Mouse (Mus musculus) lung, embryonic 15.5 days (tissue): ENCODE measurements around the gene Rtn4rl2. TPM values are rescaled to one million over a fixed set of nuclear protein-coding genes. Genes with fewer than 3 reads are reported as not detected.

ENCODE experiments used
- ATAC-seq: fragments of 200-750 bp; cut with Nextera tagmentation; 2 replicates; pipeline ENCODE4 v1.8.0; 2017; ENCODE audit warnings: moderate number of reproducible peaks, borderline replicate concordance; ENCODE audit not compliant: low FRiP score, low TSS enrichment; ENCODE audit errors: extremely low read depth
- H3K27ac ChIP-seq: fragments of 300-500 bp; sonication (generic); 2 replicates; pipeline ENCODE4 v1.5.1; 2015; ENCODE audit warnings: moderate library complexity, mild to moderate bottlenecking, inconsistent platforms
- H3K27me3 ChIP-seq: fragments of 300-500 bp; sonication (generic); 2 replicates; pipeline ENCODE4 v1.6.1; 2015; ENCODE audit warnings: inconsistent platforms
- H3K36me3 ChIP-seq: fragments of 300-500 bp; sonication (generic); 2 replicates; pipeline ENCODE4 v1.6.1; 2015; ENCODE audit warnings: inconsistent platforms
- H3K4me1 ChIP-seq: fragments of 300-500 bp; sonication (generic); 2 replicates; pipeline ENCODE4 v1.6.1; 2015; ENCODE audit warnings: inconsistent platforms
- H3K4me2 ChIP-seq: fragments of 300-500 bp; sonication (generic); 2 replicates; pipeline ENCODE4 v1.6.1; 2015; ENCODE audit warnings: inconsistent platforms, mild to moderate bottlenecking, moderate library complexity
- H3K4me3 ChIP-seq: fragments of 300-500 bp; sonication (generic); 2 replicates; pipeline ENCODE4 v1.5.1; 2015; ENCODE audit warnings: mild to moderate bottlenecking, inconsistent platforms
- H3K9ac ChIP-seq: fragments of 300-500 bp; sonication (generic); 2 replicates; pipeline ENCODE4 v1.6.1; 2015; ENCODE audit warnings: inconsistent platforms
- H3K9me3 ChIP-seq: fragments of 300-500 bp; sonication (generic); 2 replicates; pipeline ENCODE4 v1.6.1; 2016; ENCODE audit warnings: inconsistent platforms
- WGBS: fragments of 180-500 bp; shearing (Covaris S2); methylation state at CpG from one replicate; pipeline ENCODE4 v1.1.7; 2015; 5-methylcytosine and 5-hydroxymethylcytosine counted together
- polyA plus RNA-seq: library from polyadenylated mRNA; unstranded; fragments of >200 nt; fragmentation: Nextera tagmentation; extraction: Ambion mirVana; gene quantifications from 2 replicates; pipeline ENCODE4 v1.2.1, GENCODE M21; 2015

Gene Rtn4rl2
- polyA plus RNA-seq, 1 experiment from 2014 or later, result 0.79 TPM

GRCm38 (mm10) chr2:84883530-84883929 lies 3.0 kb downstream of the Rtn4rl2 start:
- 6% methylated on average over 11 of the region's 11 CpGs for WGBS

DNA sequence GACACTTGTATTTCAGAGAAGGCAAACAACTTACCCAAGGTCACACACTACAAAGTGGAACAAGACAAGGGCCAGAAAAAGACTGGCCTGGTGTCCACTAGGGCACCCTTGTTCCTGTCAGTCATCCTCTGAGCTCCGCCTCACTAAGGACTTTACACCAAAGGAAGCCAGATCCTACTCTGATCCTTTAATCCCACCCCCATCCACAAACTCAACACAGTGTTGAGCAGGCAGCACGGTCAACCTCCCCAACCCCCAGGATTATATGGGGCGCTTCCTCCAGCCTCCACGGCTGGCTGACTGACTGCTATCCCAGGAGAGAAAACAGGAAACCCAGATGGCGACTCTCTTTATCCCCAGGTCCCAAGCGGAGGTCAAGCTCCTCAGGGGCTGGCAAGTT lies 3.4 kb downstream of the Rtn4rl2 start:
- Histone ChIP-seq H3K4me2 (peak overlapping the region; percentile 36; the same call in 1 of the 2 replicates), H3K4me1 (peaks cover 40% of the 10 kb centered on the region), H3K9me3 (no peaks in the 10 kb centered on the region), H3K27ac (no peak overlapping the region), H3K27me3 (peaks cover 79% of the 10 kb centered on the region), H3K36me3 (no peaks in the 10 kb centered on the region), H3K4me3 (0 out of 2 replicates have a peak overlapping the region, but pooled peaks have one; percentile 9), H3K9ac (no peak overlapping the region)
- no peak for ATAC-seq
- WGBS, result 5% methylated on average over 6 of the region's 6 CpGs

More at GRCm38 (mm10) chr2:84883530-84883929, 3.0 kb downstream of the Rtn4rl2 start:
- H3K27me3 ChIP-seq, result peaks cover 82% of the 10 kb centered on the region
- ATAC-seq, result no peak
- H3K4me2 ChIP-seq, result no peak overlapping the region
- H3K4me1 ChIP-seq, result peaks cover 42% of the 10 kb centered on the region
- no peak overlapping the region for H3K9ac ChIP-seq
- no peaks in the 10 kb centered on the region for H3K9me3 ChIP-seq
- H3K36me3 ChIP-seq, result no peaks in the 10 kb centered on the region
- H3K27ac ChIP-seq, result no peak overlapping the region
- H3K4me3 ChIP-seq, result no peak overlapping the region

GRCm38 (mm10) chr2:84882606-84883005 lies 3.9 kb downstream of the Rtn4rl2 start:
- H3K4me1 ChIP-seq, result peaks cover 35% of the 10 kb centered on the region
- peak; percentile 27; the same call in 1 of the 2 replicates for ATAC-seq
- peak overlapping the region; percentile 36 for H3K4me2 ChIP-seq
- H3K27me3 ChIP-seq, result peaks cover 75% of the 10 kb centered on the region
- 0 out of 2 replicates have a peak overlapping the region, but pooled peaks have one; percentile 9 for H3K4me3 ChIP-seq
- no peaks in the 10 kb centered on the region for H3K9me3 ChIP-seq
- H3K27ac ChIP-seq, result no peak overlapping the region
- H3K9ac ChIP-seq, result no peak overlapping the region
- H3K36me3 ChIP-seq, result no peaks in the 10 kb centered on the region
- 5% methylated on average over 23 of the region's 23 CpGs for WGBS

DNA sequence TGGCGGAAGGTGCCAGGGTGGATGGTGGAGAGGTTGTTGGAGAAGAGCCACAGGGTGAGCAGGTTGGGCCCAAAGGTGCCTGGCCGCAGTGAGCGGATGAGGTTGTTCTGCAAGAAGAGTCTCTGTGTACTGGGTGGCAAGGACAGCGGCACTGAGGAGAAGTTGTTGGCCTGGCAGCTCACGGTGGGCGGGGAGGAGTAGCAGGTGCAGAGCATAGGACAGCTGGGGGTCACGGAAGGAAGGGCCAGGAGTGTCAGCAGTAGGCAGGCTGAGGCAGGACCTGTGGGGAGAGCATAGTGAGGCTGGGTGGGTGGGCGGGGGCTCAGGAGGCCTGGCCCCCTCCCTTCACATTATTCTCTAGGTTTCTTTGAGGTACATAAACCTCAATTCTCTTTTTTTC lies 5.9 kb downstream of the Rtn4rl2 start:
- no peaks in the 10 kb centered on the region for H3K9me3 ChIP-seq
- peaks cover 19% of the 10 kb centered on the region for H3K4me1 ChIP-seq
- ATAC-seq, result no peak
- no peaks in the 10 kb centered on the region for H3K36me3 ChIP-seq
- WGBS, result 69% methylated on average over 8 of the region's 8 CpGs
- no peak overlapping the region for H3K4me2 ChIP-seq
- H3K9ac ChIP-seq, result no peak overlapping the region
- H3K27ac ChIP-seq, result no peak overlapping the region
- peaks cover 67% of the 10 kb centered on the region for H3K27me3 ChIP-seq
- no peak overlapping the region for H3K4me3 ChIP-seq

- Histone ChIP-seq H3K4me3 (no peak overlapping the region), H3K27ac (no peak overlapping the region), H3K36me3 (no peaks in the 10 kb centered on the region), H3K9ac (no peak overlapping the region), H3K27me3 (peaks cover 67% of the 10 kb centered on the region), H3K4me1 (peaks cover 14% of the 10 kb centered on the region), H3K4me2 (no peak overlapping the region), H3K9me3 (no peaks in the 10 kb centered on the region)
- WGBS, result 36% methylated on average over 6 of the region's 6 CpGs
- ATAC-seq, result no peak
Measured at GRCm38 (mm10) chr2:84875842-84876241, 10.7 kb downstream of the Rtn4rl2 start.

DNA sequence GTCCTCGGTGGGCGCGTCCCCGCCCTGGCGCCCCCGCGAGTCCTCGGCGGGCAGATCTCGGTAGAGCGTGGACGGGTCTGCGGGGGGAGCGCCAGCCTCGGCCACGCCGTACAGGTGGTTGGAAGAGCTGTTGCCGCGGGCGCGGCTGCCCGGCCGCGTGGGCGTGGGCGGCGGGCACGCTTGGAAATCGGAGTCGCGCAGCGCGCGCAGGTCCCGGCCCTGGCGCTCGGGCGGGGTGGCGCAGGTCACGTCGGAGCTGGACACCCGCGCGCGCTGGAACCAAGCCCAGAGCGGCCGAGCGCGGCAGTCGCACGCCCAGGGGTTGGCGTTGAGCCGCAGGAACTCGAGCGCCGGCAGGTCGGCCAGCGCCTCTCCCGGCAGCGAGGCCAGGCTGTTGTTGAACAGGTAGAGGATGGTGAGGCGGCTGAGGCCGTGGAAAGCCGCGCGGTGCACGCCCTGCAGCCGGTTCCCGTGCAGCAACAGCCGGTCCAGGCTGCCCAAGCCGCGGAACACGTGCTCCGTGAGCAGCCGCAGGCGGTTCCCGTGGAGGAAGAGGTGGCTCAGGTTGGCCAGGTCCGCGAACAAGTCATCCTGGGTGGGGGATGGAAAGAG lies 14.3 kb downstream of the Rtn4rl2 start:
- peak overlapping the region; percentile 94 for H3K4me2 ChIP-seq
- peak overlapping the region; percentile 49 for H3K4me3 ChIP-seq
- no peaks in the 10 kb centered on the region for H3K36me3 ChIP-seq
- peaks cover 95% of the 10 kb centered on the region for H3K27me3 ChIP-seq
- peak; percentile 29; the same call in 1 of the 2 replicates for ATAC-seq
- peak overlapping the region; percentile 13; the same call in 1 of the 2 replicates for H3K9ac ChIP-seq
- H3K4me1 ChIP-seq, result peaks cover 14% of the 10 kb centered on the region
- no peaks in the 10 kb centered on the region for H3K9me3 ChIP-seq
- WGBS, result 1% methylated on average over 76 of the region's 78 CpGs
- no peak overlapping the region for H3K27ac ChIP-seq

DNA sequence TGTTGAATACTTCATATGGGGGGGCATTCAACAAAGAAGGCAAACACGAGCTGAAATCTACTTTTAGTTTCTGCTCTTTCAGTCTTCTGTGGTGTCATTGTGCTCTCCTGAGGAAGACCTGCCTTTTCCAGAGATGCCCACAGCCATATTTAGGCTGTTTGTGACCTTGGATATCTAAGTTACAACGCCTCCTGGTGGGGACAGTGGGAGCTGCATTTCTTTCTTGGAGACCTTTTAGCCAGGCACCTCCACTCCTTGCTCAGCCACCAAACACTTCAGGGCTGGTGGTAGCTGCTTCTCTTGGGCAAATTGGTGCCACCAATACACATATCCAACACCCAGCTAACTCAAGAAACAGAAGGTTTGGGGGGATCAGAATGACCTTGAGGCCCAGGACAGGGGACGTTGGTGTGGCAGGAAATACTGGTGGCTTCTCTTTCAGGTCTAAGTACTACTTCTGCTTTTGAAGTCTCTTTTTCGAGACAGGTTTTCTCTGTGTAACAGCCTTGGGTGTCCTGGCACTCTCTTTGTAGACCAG lies 15.8 kb downstream of the Rtn4rl2 start:
- Histone ChIP-seq H3K4me3 (no peak overlapping the region), H3K36me3 (no peaks in the 10 kb centered on the region), H3K4me1 (peaks cover 22% of the 10 kb centered on the region), H3K4me2 (no peak overlapping the region), H3K27me3 (peaks cover 100% of the 10 kb centered on the region), H3K9me3 (no peaks in the 10 kb centered on the region), H3K27ac (no peak overlapping the region), H3K9ac (no peak overlapping the region)
- 58% methylated on average over 4 of the region's 4 CpGs for WGBS
- ATAC-seq, result no peak

- Histone ChIP-seq H3K27me3 (peaks cover 89% of the 10 kb centered on the region), H3K36me3 (no peaks in the 10 kb centered on the region)
Measured at GRCm38 (mm10) chr2:84868977-84869376, 17.5 kb downstream of the Rtn4rl2 start.

DNA sequence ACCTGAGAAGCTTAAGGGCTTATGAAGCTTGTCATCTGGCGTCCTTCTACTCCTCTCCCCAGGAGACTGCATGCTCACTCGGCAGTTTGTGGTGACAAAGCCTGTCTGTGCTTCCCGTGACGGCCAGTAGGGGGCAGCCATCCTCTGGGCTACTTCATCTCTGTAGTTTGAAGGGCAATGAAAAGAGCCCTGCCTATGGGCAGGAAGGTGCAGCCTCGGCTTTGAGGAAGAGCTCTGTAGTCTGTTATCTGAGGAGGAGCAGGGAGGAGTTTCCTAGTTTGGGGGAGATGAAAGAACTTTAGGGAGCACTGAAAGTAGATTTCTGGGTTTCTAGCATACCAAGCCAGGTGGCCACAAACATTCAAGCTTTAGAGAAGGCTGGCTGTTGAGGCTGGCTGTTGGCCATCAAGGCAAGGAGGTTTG lies 18.0 kb downstream of the Rtn4rl2 start:
- WGBS, result 8% methylated on average over 5 of the region's 5 CpGs
- peaks cover 24% of the 10 kb centered on the region for H3K4me1 ChIP-seq
- no peaks in the 10 kb centered on the region for H3K9me3 ChIP-seq

More at GRCm38 (mm10) chr2:84868977-84869376, 17.5 kb downstream of the Rtn4rl2 start:
- H3K4me3 ChIP-seq, result no peak overlapping the region
- no peak for ATAC-seq
- H3K27ac ChIP-seq, result no peak overlapping the region
- 68% methylated on average over 2 of the region's 2 CpGs for WGBS
- no peaks in the 10 kb centered on the region for H3K9me3 ChIP-seq
- peaks cover 24% of the 10 kb centered on the region for H3K4me1 ChIP-seq
- H3K4me2 ChIP-seq, result no peak overlapping the region
- H3K9ac ChIP-seq, result no peak overlapping the region

DNA sequence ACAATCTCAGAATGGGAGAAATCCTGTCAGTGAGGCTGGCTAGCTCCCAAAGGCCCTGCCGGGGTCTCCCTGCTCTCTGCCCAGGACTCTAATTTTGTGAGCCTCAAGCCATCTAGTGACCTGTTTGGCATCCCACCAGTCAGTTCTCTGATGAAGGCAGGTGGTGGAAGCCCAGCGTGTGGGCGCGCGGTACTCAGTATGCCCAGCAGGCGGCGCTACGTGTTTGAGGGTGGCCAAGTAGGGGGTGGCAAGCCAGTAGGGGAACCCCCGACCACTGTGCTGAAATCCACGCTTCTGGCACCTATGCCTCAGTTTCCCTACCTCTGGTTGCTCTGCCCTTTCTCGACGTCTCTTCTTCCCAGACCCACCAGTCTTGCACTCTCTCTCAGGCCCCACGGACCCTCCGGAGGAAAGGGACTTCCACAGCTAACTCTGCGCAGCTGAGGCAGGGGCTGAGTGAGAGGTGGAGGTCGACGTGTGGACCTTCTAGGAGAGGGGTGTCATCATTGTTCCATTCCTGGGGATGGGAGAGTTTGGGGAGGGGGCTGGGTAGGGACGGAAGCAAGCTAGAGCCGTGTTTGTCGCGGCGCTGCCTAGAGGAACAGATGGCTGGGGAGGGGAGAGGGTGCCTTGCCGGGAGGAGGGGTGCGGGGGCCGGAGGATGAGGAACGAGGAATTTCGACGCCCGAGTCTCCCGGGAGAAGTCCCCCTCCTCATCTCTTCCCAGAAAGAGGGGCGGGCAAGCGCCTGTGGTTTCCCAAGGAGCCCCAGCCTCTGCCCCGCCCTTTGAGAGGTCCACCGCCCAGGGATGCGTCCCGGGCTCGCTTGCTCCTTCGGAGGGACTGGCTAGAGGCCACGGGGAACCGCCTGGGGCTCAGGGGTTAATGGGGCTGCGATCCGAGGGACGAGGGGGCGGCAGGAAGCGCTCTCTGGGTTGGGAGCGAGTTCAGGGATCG lies 20.6 kb downstream of the Rtn4rl2 start:
- Histone ChIP-seq H3K9me3 (no peaks in the 10 kb centered on the region), H3K9ac (0 out of 2 replicates have a peak overlapping the region, but pooled peaks have one; percentile 10), H3K4me2 (peak overlapping the region; percentile 69), H3K27me3 (peaks cover 58% of the 10 kb centered on the region), H3K4me3 (peak overlapping the region; percentile 32), H3K4me1 (peaks cover 10% of the 10 kb centered on the region), H3K36me3 (peaks cover 14% of the 10 kb centered on the region; the same call in 1 of the 2 replicates), H3K27ac (no peak overlapping the region)
- ATAC-seq, result peak; percentile 37; the same call in 1 of the 2 replicates
- under 1% methylated on average over 47 of the region's 47 CpGs for WGBS

More for the DNA sequence above, 18.0 kb downstream of the Rtn4rl2 start:
- no peak overlapping the region for H3K4me3 ChIP-seq
- H3K4me2 ChIP-seq, result no peak overlapping the region
- no peak overlapping the region for H3K27ac ChIP-seq
- H3K9ac ChIP-seq, result no peak overlapping the region
- peaks cover 85% of the 10 kb centered on the region for H3K27me3 ChIP-seq
- no peaks in the 10 kb centered on the region for H3K36me3 ChIP-seq
- ATAC-seq, result no peak

DNA sequence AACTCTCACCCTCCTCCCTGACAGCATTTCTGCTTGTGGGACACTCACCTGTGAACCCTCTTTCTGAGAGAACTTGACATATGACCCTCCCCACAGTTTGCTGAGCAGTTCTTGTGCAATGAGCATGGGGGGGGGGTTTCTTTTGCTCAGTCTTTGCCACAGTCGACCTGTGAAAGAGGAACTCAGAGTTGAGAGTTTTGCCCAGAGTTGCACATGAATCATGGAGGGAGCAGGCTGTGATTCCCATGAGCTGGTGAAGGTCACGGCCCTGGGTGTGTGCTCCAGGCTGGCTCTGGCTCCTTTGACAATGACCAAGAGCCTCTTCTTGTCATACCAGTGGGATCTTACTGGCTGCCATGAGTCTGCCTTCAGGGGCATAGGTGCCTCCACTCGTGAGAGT lies 24.3 kb downstream of the Rtn4rl2 start:
- Histone ChIP-seq H3K9me3 (no peaks in the 10 kb centered on the region), H3K4me3 (no peak overlapping the region), H3K4me1 (peaks cover 10% of the 10 kb centered on the region), H3K27me3 (peaks cover 22% of the 10 kb centered on the region), H3K4me2 (no peak overlapping the region), H3K36me3 (peaks cover 37% of the 10 kb centered on the region), H3K27ac (no peak overlapping the region), H3K9ac (no peak overlapping the region)
- 85% methylated on average over 3 of the region's 3 CpGs for WGBS
- no peak for ATAC-seq
